Mouse (Mus musculus): ENCODE results near the gene Olfr1098.

Gene Olfr1098

DNA sequence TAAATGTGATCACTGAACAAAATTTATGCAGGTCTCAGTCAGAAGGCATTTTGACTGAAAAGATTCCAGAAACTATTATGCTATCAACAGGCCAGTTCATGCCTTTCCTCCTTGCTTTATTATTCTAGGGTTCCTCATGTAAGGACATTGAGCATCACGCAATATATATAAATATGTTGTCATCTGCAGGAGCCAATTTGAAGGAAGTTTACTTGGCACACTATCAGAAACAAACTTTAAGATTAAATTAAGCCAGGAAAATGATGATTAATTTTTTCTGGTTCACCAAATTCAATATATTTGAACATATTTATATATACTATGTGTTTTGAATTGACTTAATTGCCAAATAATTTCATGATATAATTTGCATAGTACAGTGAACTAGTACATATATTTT is at the start of gene Olfr1098:
Gene Olfr1098 (minus strand): TSS at position 101 of the 400 bp plus-strand sequence.
- no peak for DNase-seq (ENCODE audit: low read depth, low spot score)

DNA sequence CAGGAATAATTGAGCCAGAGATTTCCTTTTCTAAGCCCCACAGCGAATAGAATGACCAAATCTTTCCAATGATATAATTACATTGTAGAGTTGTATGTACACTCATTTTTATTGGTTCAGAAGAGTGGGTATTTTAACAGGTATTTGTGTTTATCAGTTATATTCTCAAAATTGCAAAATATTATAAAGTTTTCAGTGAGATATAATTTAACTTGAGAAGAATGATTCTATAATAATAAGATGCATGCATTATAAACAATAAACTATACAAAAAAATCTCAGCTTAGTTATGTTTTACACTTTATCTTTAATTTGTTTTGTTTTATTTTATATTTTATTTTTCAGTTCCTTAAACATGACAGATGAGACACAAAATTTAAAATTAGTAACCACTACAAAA is 36.2 kb upstream of the Olfr1098 start, which contains the start of gene Olfr1099:
Gene Olfr1099 (minus strand): TSS at position 101 of the 400 bp plus-strand sequence.
- DNase-seq (ENCODE audit: low read depth, low spot score): no peak

DNA sequence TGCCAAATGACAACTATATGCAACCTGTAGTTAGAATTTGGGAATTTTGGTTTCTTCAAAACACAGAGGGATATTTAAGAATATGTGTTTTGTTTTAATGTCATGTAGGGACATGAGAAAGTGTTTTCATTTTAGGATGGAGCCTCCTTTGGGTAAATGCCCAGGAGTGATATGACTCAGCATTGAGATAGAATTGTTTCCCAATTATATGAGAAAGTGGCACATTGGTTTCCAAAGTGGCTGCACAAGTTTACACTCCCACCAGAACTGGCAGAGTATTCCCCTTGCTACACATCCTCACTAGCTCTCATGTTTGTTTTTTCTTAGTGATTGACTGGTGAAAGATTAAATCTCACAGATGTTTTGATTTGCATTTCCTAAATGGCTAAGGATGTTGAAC is 2.2 kb upstream of the Olfr1098 start:
- DNase-seq (ENCODE audit: low read depth, low spot score): no peak

DNA sequence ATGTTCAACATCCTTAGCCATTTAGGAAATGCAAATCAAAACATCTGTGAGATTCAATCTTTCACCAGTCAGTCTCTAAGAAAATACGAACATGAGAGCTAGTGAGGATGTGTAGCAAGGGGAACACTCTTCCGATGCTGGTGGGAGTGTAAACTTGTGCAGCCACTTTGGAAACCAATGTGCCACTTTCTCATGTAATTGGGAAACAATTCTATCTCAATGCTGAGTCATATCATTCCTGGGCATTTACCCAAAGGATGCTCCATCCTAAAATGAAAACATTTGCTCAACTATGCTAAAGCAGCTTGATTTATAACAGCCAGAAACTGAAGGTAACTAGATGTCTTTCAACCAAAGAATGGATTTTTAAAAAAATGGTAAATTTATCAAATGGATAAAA is 18.7 kb downstream of the Olfr1098 start:
- no peak for DNase-seq (ENCODE audit: low read depth, low spot score)

DNA sequence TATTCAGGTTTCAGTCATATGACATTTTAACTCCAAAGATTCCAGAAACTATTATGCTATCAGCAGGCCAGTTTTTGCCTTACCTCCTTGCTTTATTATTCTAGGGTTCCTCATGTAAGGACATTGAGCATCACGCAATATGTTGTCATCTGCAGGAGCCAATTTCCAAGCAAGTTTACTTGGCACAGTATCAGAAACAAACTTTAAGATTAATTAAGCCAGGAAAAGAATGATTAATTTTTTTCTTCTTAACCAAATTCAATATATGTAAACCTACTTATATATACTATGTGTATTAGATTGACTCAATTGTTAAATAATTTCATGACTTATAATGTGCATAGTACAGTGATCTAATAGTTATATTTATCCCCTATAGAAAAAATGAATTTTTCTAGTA is 32.2 kb downstream of the Olfr1098 start, which contains the start of gene Olfr1097:
Gene Olfr1097 (minus strand): TSS at position 101 of the 400 bp plus-strand sequence.
- no peak for DNase-seq (ENCODE audit: low read depth, low spot score)

DNA sequence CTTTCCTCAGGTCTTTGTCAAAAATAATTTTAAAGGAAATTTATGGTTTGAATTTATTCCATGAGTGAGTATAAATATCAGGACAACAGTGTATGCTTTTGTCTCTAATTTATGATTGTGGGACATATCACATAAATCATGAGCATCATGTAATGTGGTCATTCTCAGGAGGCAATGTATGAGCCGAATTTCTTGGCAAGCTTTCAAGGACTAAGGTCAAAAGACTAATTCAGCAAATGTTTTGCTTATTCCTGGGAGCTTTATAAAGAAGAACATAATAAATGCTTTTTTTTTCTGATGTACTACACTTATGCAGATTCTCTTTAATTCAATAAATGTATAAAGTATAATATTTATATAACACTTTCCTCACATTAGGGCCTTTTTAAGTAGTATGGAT is 49.6 kb downstream of the Olfr1098 start, which contains the start of gene Gm13723:
Gene Gm13723 (minus strand): TSS at position 101 of the 400 bp plus-strand sequence.
- DNase-seq (ENCODE audit: low read depth, low spot score): no peak

All from R1 (cell line).